Mouse (Mus musculus) heart, adult 2 months (tissue): ENCODE data around the gene Isca2. TPM values are rescaled to one million over a fixed set of nuclear protein-coding genes. Genes with fewer than 3 reads are reported as not detected.
A peak's percentile ranks its signal among the peaks of the same experiment; 100 is the strongest.

Experiments
- DNase-seq, 2 experiments: peaks; one replicate each; pipeline ENCODE4 v3.0.0; 2021
- H3K27ac ChIP-seq: fragments of 200-600 bp; 2 replicates; pipeline ENCODE4 v1.8.1; 2022
- H3K27me3 ChIP-seq: fragments of 200-500 bp; 2 replicates; pipeline ENCODE4 v1.6.1; 2012; ENCODE audit warnings: mild to moderate bottlenecking, low read length, inconsistent platforms, mixed read lengths; ENCODE audit not compliant: control insufficient read depth, insufficient read depth
- H3K36me3 ChIP-seq: fragments of 200-500 bp; 2 replicates; pipeline ENCODE4 v1.6.1; 2012; ENCODE audit warnings: low read length, inconsistent platforms; ENCODE audit not compliant: control insufficient read depth, insufficient read depth
- H3K4me1 ChIP-seq: fragments of 200-500 bp; 2 replicates; pipeline ENCODE4 v1.6.1; 2011; ENCODE audit warnings: low read length; ENCODE audit not compliant: control insufficient read depth, insufficient read depth
- H3K4me3 ChIP-seq: fragments of 200-600 bp; 2 replicates; pipeline ENCODE4 v1.8.1; 2022
- H3K79me2 ChIP-seq: fragments of 200-500 bp; replicated peaks from 2 replicates; pipeline ENCODE4 v1.6.1; 2012; ENCODE audit warnings: mild to moderate bottlenecking, inconsistent platforms, low read length, moderate library complexity, mixed read lengths; ENCODE audit not compliant: control insufficient read depth, insufficient read depth
- H3K9ac ChIP-seq: fragments of 200-500 bp; 2 replicates; pipeline ENCODE4 v1.6.1; 2012; ENCODE audit warnings: low read depth, mild to moderate bottlenecking, control low read depth, inconsistent platforms, low read length, mixed read lengths
- CTCF ChIP-seq: fragments of 200-600 bp; IDR thresholded peaks from 2 replicates; pipeline ENCODE4 v1.8.1; 2022; ENCODE audit warnings: antibody characterized with exemption, mild to moderate bottlenecking, moderate library complexity
- EP300 ChIP-seq: fragments of 200-500 bp; IDR thresholded peaks from 2 replicates; pipeline ENCODE4 v1.6.1; 2011; ENCODE audit warnings: low read depth, low read length, control low read depth; ENCODE audit not compliant: insufficient read depth
- POLR2A ChIP-seq: fragments of 200-500 bp; IDR thresholded peaks from 2 replicates; pipeline ENCODE4 v1.6.1; 2011; ENCODE audit warnings: mild to moderate bottlenecking, low read depth, low read length, control low read depth; ENCODE audit not compliant: insufficient read depth
- WGBS: fragments of 180-500 bp; shearing (Covaris S2); methylation state at CpG from one replicate; pipeline ENCODE4 v1.1.7; 2018; 5-methylcytosine and 5-hydroxymethylcytosine counted together
- intact Hi-C: fragments of 180-260 bp; cut with DNase I; formaldehyde crosslinking; loops from one replicate; pipeline ENCODE4 v1.15.1; 2025
- polyA plus RNA-seq: library from polyadenylated mRNA; depleted of rRNA; stranded (reverse); fragments of >200 nt; gene quantifications from 2 replicates; pipeline ENCODE4 v1.2.3, GENCODE M21; 2012
- total RNA-seq, 2 experiments: library from RNA; stranded (reverse); gene quantifications; 2 replicates each; pipeline ENCODE4 v1.2.3; 2021

Isca2 gene
- total and polyA plus RNA-seq, 3 experiments = 87.1 to 91.0 (median 90.3) TPM

DNA sequence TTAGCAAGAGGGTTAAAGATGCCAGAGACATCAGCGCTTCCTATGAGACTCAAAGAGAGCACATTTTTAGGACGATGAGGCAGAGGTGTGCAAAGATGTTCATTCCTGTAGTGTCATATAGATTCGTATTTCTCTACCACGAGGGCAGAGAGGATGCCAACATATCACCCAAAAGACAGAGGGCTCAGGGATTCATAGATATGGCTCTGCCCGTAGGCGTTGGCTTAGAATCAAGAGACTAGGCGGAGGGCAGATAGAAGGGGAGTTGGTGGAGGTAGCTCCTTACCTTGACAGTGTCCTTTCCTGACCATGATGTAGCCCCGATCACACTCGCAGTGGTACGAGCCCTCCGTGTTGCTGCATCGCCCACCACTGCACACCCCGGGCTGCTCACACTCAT lies 26.0 kb downstream of the Isca2 start:
- intact Hi-C loops = no loop called here
- Histone ChIP-seq H3K4me1 (peaks cover 5% of the 10 kb centered on the region), H3K79me2 (no peaks in the 10 kb centered on the region), H3K9ac (no peak overlapping the region), H3K27me3 (no peaks in the 10 kb centered on the region), H3K36me3 (no peaks in the 10 kb centered on the region), H3K4me3 (no peak overlapping the region), H3K27ac (no peak overlapping the region)
- DNase-seq = no peak
- TF ChIP-seq CTCF = no peak
- 91% methylated on average over 13 of the region's 13 CpGs for WGBS

DNA sequence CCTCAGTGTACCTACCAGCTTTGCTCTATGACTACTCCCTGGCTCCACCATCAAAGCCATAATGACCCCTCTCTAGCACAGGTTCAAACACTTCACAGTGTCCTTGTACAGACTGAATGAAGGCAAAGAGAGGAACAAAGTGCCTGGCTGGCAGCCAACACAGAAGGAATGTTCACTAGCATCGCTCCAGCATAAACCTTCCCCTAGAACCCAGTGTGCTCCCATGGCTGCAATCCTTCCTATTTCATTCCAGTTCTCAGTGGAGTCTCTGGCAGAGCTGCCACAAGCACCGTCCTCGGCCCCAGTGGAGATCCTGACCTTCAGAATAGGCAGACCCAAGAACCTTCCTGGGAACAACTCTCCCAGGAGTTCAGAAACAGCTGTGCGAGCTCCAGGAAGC lies 27.4 kb downstream of the Isca2 start:
- intact Hi-C loops = no loop called here
- 28% methylated on average over 4 of the region's 4 CpGs for WGBS
- peak in 1 of 2 experiments; percentile 54 for DNase-seq
- peaks cover 5% of the 10 kb centered on the region for H3K4me1 ChIP-seq
- TF ChIP-seq CTCF (no peak), POLR2A (no peak), EP300 (no peak)
- no peak overlapping the region for H3K27ac ChIP-seq
- H3K4me3 ChIP-seq = no peak overlapping the region
- H3K27me3 ChIP-seq = no peaks in the 10 kb centered on the region
- no peaks in the 10 kb centered on the region for H3K79me2 ChIP-seq
- H3K36me3 ChIP-seq = no peaks in the 10 kb centered on the region
- no peak overlapping the region for H3K9ac ChIP-seq

DNA sequence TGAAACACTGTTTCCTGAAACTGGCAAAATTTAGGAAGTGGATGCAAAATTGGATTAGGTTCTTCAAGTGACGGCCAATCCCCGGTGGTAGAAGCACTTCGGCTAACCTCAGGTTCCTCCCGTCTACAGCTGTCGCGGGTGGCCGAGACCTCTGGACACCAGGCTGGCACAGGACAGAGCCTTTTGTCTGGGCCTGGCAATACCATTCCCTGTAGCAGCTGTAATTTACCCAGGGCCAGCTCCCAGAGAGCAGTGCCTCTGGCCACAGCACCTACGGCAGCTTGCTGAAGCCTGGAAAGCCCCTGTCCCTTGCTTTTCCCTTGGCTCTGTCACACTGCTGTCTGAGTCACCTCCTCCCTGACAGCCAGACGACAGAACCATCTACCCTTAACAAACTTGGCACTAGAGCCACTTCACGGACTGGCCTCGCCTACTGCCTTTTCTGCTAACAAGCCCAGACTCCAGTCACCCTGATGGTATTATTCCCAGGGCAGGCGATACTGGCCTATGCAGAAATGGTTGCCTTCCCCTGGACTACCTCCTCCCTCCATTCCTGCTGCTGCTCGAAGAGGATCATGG lies 28.6 kb downstream of the Isca2 start:
- Histone ChIP-seq H3K9ac (no peak overlapping the region), H3K79me2 (no peaks in the 10 kb centered on the region), H3K27me3 (no peaks in the 10 kb centered on the region), H3K4me3 (no peak overlapping the region), H3K36me3 (no peaks in the 10 kb centered on the region), H3K27ac (no peak overlapping the region), H3K4me1 (peaks cover 7% of the 10 kb centered on the region)
- DNase-seq = peak in 1 of 2 experiments; percentile 41
- intact Hi-C loops = no loop called here
- WGBS = 63% methylated on average over 13 of the region's 13 CpGs
- TF ChIP-seq POLR2A = no peak
- no peak for TF ChIP-seq EP300
- no peak for TF ChIP-seq CTCF

DNA sequence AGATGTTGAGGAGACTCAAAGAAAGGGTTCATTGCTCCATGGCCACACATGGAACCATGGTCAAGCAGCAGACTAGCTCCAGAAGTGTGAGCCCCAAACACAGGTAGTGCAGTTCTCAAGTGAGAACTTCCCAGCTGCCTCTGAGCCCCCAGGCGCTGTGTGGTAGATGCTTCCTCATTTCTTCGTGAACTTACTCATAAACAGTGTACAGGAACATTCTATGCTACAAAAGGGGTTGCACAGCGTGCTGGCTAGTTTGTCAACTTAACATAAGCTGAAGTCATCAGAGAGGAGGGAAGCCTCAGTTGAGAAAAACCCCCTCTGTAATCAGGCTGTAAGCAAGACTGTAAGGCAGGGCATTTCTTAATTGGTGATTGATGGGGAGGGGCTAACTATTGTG lies 29.6 kb downstream of the Isca2 start:
- no peak for DNase-seq
- Histone ChIP-seq H3K4me1 (peaks cover 7% of the 10 kb centered on the region), H3K27me3 (no peaks in the 10 kb centered on the region), H3K36me3 (no peaks in the 10 kb centered on the region), H3K4me3 (no peak overlapping the region), H3K9ac (no peak overlapping the region), H3K79me2 (no peaks in the 10 kb centered on the region), H3K27ac (no peak overlapping the region)
- intact Hi-C loops = no loop called here
- TF ChIP-seq EP300 = no peak
- no peak for TF ChIP-seq POLR2A
- WGBS = 83% methylated on average over 3 of the region's 3 CpGs

DNA sequence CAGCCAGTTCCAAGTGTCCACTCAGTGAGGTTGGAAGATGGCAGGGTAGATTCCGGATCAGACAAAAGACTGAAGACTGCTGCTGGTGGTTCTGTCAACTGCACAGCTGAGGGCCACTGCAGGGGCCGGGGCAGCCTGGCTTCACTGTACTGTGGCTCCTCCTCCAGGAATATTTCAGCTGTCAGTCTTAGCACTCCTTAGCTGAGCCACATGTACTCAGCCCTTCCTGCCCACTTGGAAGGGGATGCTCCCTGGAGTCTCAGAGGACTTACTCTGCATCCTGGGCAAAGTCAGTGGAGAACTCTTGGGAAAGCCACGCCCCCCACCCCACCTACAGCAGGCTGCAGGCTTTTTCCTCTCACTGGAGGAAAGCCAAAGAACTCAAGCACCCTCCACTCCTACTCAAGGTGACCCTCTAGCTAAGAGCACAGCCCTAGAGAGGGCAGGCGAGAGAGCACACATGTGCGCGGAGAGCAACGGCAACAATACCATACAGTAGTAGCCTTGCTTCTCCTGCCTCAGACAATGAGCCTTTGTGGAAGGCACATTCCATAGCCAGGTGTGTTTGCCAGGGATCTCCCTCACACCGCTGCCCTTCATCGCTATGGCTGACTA lies 32.3 kb downstream of the Isca2 start:
- H3K9ac ChIP-seq = no peak overlapping the region
- no peak overlapping the region for H3K27ac ChIP-seq
- H3K27me3 ChIP-seq = no peaks in the 10 kb centered on the region
- H3K36me3 ChIP-seq = no peaks in the 10 kb centered on the region
- no peak overlapping the region for H3K4me3 ChIP-seq
- H3K79me2 ChIP-seq = no peaks in the 10 kb centered on the region
- DNase-seq = no peak
- intact Hi-C loops = no loop called here
- no peak for TF ChIP-seq EP300
- no peak for TF ChIP-seq POLR2A
- TF ChIP-seq CTCF = no peak
- 50% methylated on average over 9 of the region's 9 CpGs for WGBS
- H3K4me1 ChIP-seq = peaks cover 5% of the 10 kb centered on the region

DNA sequence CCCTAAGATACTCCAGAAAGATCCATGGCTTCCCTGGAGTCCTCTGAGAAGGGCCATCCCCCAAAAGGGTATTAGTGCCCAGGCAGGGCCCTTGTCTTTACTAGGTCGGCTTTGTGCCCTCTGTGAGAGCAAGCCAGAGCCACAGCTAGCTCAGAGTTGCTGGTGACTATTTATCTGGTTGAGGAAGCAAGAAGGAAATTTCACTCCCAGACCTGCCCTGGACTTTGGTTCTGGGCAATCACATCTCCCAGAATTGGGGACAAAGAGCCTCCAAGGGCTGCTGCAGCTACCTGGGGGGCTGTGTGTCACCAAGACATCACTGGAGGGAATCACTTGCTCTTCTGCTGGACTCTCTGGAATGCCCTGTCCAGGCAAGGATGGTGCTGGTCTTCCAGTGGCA lies 33.0 kb downstream of the Isca2 start:
- TF ChIP-seq EP300 (no peak), CTCF (no peak), POLR2A (no peak)
- Histone ChIP-seq H3K36me3 (no peaks in the 10 kb centered on the region), H3K4me3 (no peak overlapping the region), H3K27ac (no peak overlapping the region), H3K9ac (no peak overlapping the region), H3K4me1 (peaks cover 4% of the 10 kb centered on the region; the same call in 1 of the 2 replicates), H3K79me2 (no peaks in the 10 kb centered on the region), H3K27me3 (no peaks in the 10 kb centered on the region)
- DNase-seq = no peak
- intact Hi-C loops = no loop called here
- 83% methylated on average over 1 of the region's 1 CpGs for WGBS
